Mouse (Mus musculus) inflammation-experienced regulatory T-cells, adult 16 weeks (primary cell): ENCODE results near the gene Copz1. TPM values are rescaled to one million over a fixed set of nuclear protein-coding genes. Genes with fewer than 3 reads are reported as not detected.

Experiments
- polyA plus RNA-seq: library from polyadenylated mRNA; unstranded; fragments of 100-300 nt; shearing (Covaris generic); gene quantifications from one replicate; pipeline ENCODE4 v1.2.1, GENCODE M21; 2017

The Copz1 gene
- 190 TPM for polyA plus RNA-seq

DNA sequence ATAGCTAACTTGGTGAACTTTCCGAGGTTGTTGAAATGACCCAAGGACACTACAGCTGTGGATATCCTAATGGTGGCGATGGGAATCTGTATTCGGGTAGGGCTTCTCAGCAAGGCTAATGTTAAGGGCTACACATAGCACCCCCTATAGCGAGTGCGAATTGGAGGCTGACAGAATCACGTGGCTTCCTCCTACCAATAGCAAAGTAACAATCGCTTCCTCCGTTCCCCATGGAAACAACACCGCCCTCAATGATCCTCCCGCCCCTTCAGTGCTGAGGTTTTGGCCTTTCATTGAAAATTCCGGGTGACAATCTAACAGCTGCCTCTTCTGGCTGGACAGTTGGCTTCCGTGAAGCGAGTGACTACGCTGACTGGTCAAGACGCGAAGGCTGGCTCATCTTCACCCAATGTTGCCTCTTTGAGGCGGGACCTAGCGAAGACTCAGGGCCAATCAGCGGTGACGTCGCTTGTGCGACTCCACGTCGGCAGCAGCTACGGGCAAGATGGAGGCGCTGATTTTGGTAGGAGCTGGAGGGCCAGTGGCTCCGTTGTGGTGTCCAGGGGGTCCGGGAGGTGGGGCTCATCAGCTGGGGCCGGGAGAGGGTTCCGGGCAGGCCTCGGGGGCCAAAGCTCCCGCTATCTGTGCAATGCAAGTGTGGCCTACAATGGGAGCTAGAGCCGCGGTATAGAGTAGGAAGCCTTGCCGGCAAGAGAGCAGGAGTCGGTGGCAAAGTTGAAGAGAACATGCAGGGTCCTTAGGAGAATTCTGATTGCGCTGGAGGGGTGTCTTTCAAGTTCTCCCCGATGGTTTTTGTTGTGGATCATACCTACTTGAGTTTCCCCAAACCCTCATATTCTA lies at the start of gene Copz1:
Copz1 (plus strand) TSS at position 296 of the 861 bp plus-strand sequence.

DNA sequence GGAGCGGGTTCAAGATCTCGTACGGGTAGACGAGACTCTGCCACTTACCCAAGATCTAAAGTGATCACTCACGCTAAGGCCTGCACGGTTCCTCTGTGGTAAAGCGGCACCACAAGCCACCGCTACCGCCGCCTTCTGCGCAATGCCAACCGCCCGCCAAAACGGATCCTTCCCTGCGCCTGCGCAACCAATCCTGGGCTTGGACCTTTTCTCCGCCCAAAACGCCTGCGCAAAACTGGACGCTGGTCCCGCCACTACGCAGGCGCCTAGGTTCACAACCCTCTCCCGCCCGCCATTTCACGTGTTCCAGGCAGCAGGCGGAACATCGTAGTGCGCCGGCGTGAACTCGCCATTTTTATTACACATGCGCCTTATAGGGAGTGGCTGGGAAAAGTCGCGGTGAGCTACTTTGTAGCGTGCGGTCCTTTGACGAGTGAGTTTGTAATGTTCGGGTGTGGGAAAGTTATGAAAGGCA lies 32.8 kb upstream of the Copz1 start, which contains the start of gene Cbx5:
Cbx5 (minus strand) TSS at position 132 of the 475 bp plus-strand sequence.

DNA sequence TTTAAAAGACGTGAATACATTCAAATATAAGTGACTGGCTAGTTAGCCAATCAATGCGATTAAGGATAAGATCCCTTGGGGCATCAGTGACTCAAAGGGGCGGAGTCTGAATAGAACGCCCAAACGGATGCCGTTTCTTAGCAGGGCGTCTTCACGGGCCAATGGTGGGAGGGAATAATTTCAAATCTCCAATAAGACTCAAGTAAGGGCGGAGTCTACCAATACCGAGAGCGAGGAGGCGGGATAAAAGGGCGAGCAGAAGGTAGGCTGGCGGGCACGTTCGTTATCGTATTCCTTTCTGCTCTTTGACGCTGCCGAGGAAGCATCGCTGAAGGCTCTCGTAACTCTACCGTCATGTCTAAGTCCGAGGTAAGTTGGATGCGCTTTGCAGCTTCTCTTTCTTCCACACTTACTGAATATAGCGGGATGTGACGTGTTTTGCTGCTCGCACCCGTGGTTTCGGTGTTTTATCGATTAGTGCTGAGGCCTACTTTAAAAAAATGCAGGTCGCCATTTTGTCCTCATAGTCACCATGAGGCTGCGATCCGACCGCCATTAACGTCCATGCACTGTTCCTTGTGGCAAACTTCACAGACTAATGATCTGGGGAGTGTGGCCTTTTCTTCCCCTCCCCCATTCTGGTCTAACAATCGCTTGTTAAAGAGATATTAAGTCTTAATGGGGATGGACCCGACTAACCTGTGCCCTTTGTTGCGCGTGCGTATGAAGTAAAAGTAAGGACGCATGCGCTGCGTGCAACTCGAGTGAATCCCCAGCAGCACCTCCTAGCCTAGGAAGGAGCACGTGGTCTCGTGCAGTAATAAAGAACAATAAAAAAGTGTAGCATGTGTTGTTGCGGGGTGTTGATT lies 32.1 kb upstream of the Copz1 start, which contains the start of gene Hnrnpa1:
Hnrnpa1 (plus strand) TSS at position 273 of the 869 bp plus-strand sequence.

DNA sequence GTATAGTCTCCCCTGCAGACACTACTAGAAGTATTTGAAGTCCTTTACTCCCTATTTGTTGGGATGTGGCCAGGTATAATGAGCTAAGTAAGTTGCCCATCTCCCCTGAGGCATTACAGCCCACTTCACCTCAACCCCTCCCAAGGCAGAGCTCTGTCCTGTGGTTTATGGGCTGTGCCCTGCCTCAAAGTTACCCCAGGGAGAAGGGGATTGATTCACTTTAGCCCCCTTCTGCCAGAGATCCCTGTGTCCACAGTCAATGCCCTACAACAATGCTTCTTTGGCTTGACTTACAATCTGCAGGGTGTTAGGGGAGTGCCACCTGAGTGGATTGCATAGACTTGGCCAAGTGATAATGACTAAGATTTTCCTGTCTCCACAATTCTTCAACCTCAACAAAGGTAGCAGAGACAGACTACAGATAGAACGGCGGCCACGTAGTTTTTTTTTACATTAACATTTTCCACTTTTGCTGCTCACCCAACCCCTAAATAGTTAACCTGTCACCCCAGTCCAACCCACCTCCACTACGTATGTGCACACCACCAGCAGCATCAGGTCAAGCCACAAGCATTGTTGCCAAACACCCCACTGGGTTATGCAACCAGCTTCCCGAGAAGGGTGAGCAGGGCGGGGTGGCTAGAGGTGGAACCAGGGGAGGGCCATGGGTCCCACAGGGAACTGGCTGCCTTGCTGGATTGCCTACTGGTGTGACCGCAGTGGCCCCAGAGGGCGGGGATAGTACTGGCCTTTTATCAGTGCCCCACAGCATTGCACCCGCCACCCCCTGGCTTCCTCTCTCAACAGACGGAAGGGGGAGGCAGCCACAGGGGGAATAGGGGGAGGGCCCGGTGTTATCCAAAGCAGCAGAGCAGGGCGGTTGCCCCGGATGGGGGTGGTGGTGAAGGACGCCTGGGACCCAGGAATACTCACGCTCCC lies 14.5 kb upstream of the Copz1 start, which contains the start of gene Nfe2:
Nfe2 (minus strand) TSS at position 614 of the 939 bp plus-strand sequence.

DNA sequence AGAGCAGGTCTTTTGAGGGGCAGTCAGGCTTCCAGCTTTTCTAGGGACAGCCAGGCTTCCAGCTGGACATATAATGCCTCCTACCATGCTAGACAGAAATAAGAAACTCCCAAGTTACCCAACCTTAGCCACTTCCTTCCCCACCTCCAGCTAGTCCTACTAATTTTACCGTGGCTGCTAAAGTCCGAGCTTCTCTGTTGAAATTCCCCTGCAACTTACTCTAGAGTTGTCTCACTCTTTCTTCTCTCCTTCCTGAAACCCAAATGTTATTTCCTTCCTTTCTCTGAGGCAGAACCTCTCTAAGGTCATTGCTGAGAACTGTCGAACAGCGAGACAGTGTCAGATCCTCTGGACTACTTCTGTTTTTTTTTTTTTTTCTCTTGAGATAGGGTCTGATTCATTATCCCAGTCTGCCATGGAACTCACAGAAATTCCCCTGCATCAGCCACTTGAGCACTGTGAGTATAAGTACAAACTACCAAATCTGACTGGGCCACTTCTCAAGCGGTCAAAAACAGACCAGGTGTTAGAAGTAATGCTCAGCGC lies 37.9 kb downstream of the Copz1 start, which contains the start of gene Gpr84:
Gpr84 (minus strand) TSS at position 248 of the 546 bp plus-strand sequence.

DNA sequence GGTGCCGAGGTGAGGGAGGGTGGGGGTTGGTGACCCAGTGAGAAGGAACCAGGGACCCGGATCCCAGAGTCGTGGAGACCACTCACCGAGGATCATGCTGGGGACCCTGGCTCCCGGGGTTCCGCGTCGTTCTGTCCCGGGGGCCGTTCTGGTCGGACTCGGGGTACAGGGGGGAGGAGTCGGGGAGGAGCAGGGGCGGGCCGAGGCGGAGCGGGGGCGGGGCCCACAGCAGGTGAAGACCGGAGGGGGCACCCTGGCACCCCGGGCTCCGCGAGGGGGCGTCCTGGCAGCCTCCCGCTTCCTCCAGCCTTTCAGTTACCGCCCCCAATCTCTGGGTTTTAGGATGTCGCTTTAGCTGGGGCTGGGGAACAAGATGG lies 67.4 kb downstream of the Copz1 start, which contains the start of gene Zfp385a:
Zfp385a (minus strand) TSS at position 133 of the 377 bp plus-strand sequence.

Other genes starting within 250 kb of the Copz1 start
- 14.9 TPM for gene Smug1, start 105.6 kb upstream of the Copz1 start, polyA plus RNA-seq
- gene Cbx5, start 32.9 kb upstream of the Copz1 start, polyA plus RNA-seq: 21.2 TPM
- 148 TPM for gene Hnrnpa1, start 32.3 kb upstream of the Copz1 start, polyA plus RNA-seq
- gene Nfe2, start 14.3 kb upstream of the Copz1 start, polyA plus RNA-seq: 0.85 TPM
- not detected for gene Gpr84, start 37.9 kb downstream of the Copz1 start, polyA plus RNA-seq
- 0.26 TPM for gene Zfp385a, start 67.4 kb downstream of the Copz1 start, polyA plus RNA-seq
- gene Itga5, start 94.0 kb downstream of the Copz1 start, polyA plus RNA-seq: 6.7 TPM
- not detected for gene Gtsf1, start 157.8 kb downstream of the Copz1 start, polyA plus RNA-seq
- not detected for gene Gtsf2, start 175.8 kb downstream of the Copz1 start, polyA plus RNA-seq
- gene Nckap1l, start 181.1 kb downstream of the Copz1 start, polyA plus RNA-seq: 183 TPM
- 3.0 TPM for gene Pde1b, start 230.3 kb downstream of the Copz1 start, polyA plus RNA-seq